Mouse (Mus musculus): ENCODE measurements at regions not wholly inside any gene's neighbourhood (a gene's known extent, or its start where the extent isn't known, plus 50 kb on each side); places are given as distances from the start of the nearest gene placed in this dataset.

DNA sequence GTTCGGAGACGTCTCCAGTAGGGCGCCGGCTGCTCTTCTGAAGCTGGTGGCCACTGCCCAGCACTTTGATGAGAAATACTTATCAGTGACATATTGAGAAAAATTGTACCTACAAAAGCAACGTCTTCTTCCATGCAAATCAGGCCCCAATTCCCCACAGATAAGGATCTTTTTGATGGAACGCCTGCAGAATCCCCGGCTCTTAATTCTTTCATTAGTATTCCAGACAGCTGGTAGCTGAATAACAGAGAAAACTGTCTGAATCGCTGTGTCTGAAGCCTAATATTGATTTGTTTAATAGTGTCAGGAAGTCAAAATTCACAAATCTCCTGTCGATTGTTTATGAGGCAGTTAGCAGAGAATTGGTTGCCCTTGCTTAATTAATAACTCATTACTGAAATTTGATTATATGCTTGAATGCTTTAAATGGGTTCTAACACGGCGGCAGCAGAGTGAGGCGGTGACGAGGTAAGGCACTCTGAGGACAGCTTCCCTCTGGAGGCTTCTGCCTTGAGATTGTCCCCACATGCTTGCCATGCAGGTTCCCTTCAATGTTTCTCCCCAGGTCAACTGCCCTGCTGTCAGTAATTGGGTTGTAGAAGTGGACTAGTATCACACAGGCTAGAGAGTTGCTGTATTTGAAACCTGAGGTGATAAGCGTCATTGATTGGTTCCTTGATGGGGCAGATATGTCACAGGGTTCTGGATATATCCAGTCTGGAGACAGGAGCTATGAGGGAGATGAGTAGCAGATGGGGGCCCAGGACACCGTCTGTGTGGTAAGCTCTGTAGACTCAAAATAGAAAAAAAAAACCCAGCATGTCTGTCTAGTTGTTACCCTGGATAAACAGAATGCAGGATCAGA is 170.4 kb downstream of the Emx2 start:
- Histone ChIP-seq H3K9me3 (replicated peaks; ENCODE audit: insufficient read depth, low read length) (no peaks in the 10 kb centered on the region), H3K9ac (ENCODE audit: control insufficient read depth, low read depth, low read length, poor library complexity, severe bottlenecking) (no peak overlapping the region), H3K27me3 (ENCODE audit: control insufficient read depth in 1 of 2, insufficient read depth in 2 of 2, low read length in 2 of 2) (peaks cover 0 to 4% of the 10 kb centered on the region in 2 experiments; a peak in 2 of 4 replicates), H3K4me3 (ENCODE audit: control insufficient read depth in 1 of 2, insufficient read depth in 1 of 2, low read depth in 2 of 2, low read length in 2 of 2) (no peak overlapping the region), H3K36me3 (ENCODE audit: control insufficient read depth in 1 of 2, insufficient read depth in 2 of 2, low read length in 2 of 2) (no peaks in the 10 kb centered on the region), H3K4me1 (ENCODE audit: control insufficient read depth in 1 of 2, insufficient read depth in 2 of 2, low read length in 2 of 2) (no peaks in the 10 kb centered on the region), H3K27ac (ENCODE audit: control insufficient read depth, low read depth, low read length) (no peak overlapping the region), H3K79me2 (ENCODE audit: control insufficient read depth, insufficient read depth, low read length, poor library complexity) (no peaks in the 10 kb centered on the region)
- TF ChIP-seq CHD1 (IDR thresholded peaks at IDR 0.05; ENCODE audit: low read depth, low read length) (no peak), NELFE (IDR thresholded peaks at IDR 0.05; ENCODE audit: low read depth, low read length) (no peak), MAFK (IDR thresholded peaks at IDR 0.05; ENCODE audit: borderline replicate concordance, low read depth, low read length) (no peak), SIN3A (IDR thresholded peaks at IDR 0.05; ENCODE audit: low read length) (no peak), RCOR1 (IDR thresholded peaks at IDR 0.05; ENCODE audit: low read depth, low read length) (no peak), EP300 (IDR thresholded peaks at IDR 0.05; ENCODE audit: low read depth in 1 of 2, low read length in 2 of 2) (no peak), MYC (IDR thresholded peaks at IDR 0.05; ENCODE audit: low read depth, low read length) (no peak), ETS1 (IDR thresholded peaks at IDR 0.05; ENCODE audit: low read depth, low read length) (no peak), TBP (IDR thresholded peaks at IDR 0.05; ENCODE audit: low read depth, low read length) (no peak), E2F4 (IDR thresholded peaks at IDR 0.05; ENCODE audit: borderline replicate concordance, low read depth, low read length) (no peak), BHLHE40 (IDR thresholded peaks at IDR 0.05; ENCODE audit: borderline replicate concordance, low read depth, low read length) (no peak), HCFC1 (IDR thresholded peaks at IDR 0.05; ENCODE audit: low read depth, low read length) (no peak), USF1 (IDR thresholded peaks at IDR 0.05; ENCODE audit: low read depth, low read length) (no peak), CTCF (IDR thresholded peaks at IDR 0.05 in 2 of 3, conservative IDR thresholded peaks at IDR 0.05 in 1 of 3; ENCODE audit: control insufficient read depth in 1 of 3, insufficient read depth in 1 of 3, low read depth in 2 of 3, low read length in 3 of 3, poor library complexity in 1 of 3, severe bottlenecking in 1 of 3) (no peak), TCF12 (IDR thresholded peaks at IDR 0.05; ENCODE audit: low read depth, low read length) (no peak), ZMIZ1 (IDR thresholded peaks at IDR 0.05; ENCODE audit: low read depth, low read length) (no peak), ZNF384 (IDR thresholded peaks at IDR 0.05; ENCODE audit: low read depth, low read length) (no peak), JUND (IDR thresholded peaks at IDR 0.05; ENCODE audit: low read depth, low read length) (no peak), MAZ (IDR thresholded peaks at IDR 0.05; ENCODE audit: low read depth, low read length) (no peak)
- no peak for DNase-seq (ENCODE audit: low read depth, low spot score)

DNA sequence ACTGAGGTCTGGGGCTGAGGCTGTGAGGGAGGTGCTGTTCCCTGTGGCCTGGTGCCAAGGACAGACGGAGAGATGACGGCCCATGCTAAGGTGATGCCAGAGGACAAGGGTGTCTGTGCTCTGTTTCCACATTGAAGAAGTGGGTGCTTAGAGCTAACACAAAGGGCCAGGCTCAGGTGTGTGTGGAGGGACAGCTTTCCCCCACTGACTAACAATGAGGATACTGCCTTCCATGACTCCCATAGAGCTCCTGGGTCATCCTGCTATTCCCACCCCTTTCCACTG is 170.9 kb downstream of the Emx2 start:
- Histone ChIP-seq H3K4me1 (ENCODE audit: control insufficient read depth in 1 of 2, insufficient read depth in 2 of 2, low read length in 2 of 2) (no peaks in the 10 kb centered on the region), H3K27me3 (ENCODE audit: control insufficient read depth in 1 of 2, insufficient read depth in 2 of 2, low read length in 2 of 2) (peaks cover 0 to 4% of the 10 kb centered on the region in 2 experiments; a peak in 2 of 4 replicates), H3K27ac (ENCODE audit: control insufficient read depth, low read depth, low read length) (no peak overlapping the region), H3K79me2 (ENCODE audit: control insufficient read depth, insufficient read depth, low read length, poor library complexity) (no peaks in the 10 kb centered on the region), H3K4me3 (ENCODE audit: control insufficient read depth in 1 of 2, insufficient read depth in 1 of 2, low read depth in 2 of 2, low read length in 2 of 2) (no peak overlapping the region), H3K36me3 (ENCODE audit: control insufficient read depth in 1 of 2, insufficient read depth in 2 of 2, low read length in 2 of 2) (no peaks in the 10 kb centered on the region), H3K9ac (ENCODE audit: control insufficient read depth, low read depth, low read length, poor library complexity, severe bottlenecking) (no peak overlapping the region), H3K9me3 (replicated peaks; ENCODE audit: insufficient read depth, low read length) (no peaks in the 10 kb centered on the region)
- TF ChIP-seq ZNF384 (IDR thresholded peaks at IDR 0.05; ENCODE audit: low read depth, low read length) (no peak), POLR2AphosphoS5 (IDR thresholded peaks at IDR 0.05; ENCODE audit: borderline replicate concordance, low read depth, low read length) (no peak), GATA1 (IDR thresholded peaks at IDR 0.05; ENCODE audit: low read depth, low read length) (no peak), EP300 (IDR thresholded peaks at IDR 0.05; ENCODE audit: low read depth in 1 of 2, low read length in 2 of 2) (no peak), E2F4 (IDR thresholded peaks at IDR 0.05; ENCODE audit: borderline replicate concordance, low read depth, low read length) (no peak), SIN3A (IDR thresholded peaks at IDR 0.05; ENCODE audit: low read length) (no peak), MAX (IDR thresholded peaks at IDR 0.05; ENCODE audit: low read length) (no peak), POLR2A (IDR thresholded peaks at IDR 0.05; ENCODE audit: control insufficient read depth in 1 of 2, insufficient read depth in 1 of 2, low read depth in 1 of 2, low read length in 2 of 2, poor library complexity in 1 of 2) (no peak), KAT2A (conservative IDR thresholded peaks at IDR 0.05; ENCODE audit: low read depth, low read length) (no peak), BHLHE40 (IDR thresholded peaks at IDR 0.05; ENCODE audit: borderline replicate concordance, low read depth, low read length) (no peak), CTCF (IDR thresholded peaks at IDR 0.05 in 2 of 3, conservative IDR thresholded peaks at IDR 0.05 in 1 of 3; ENCODE audit: control insufficient read depth in 1 of 3, insufficient read depth in 1 of 3, low read depth in 2 of 3, low read length in 3 of 3, poor library complexity in 1 of 3, severe bottlenecking in 1 of 3) (no peak), ETS1 (IDR thresholded peaks at IDR 0.05; ENCODE audit: low read depth, low read length) (no peak), SMC3 (IDR thresholded peaks at IDR 0.05; ENCODE audit: low read depth, low read length) (no peak), JUND (IDR thresholded peaks at IDR 0.05; ENCODE audit: low read depth, low read length) (no peak), NRF1 (IDR thresholded peaks at IDR 0.05; ENCODE audit: insufficient read depth, low read depth, low read length, poor library complexity, severe bottlenecking) (no peak)
- no peak for DNase-seq (ENCODE audit: low read depth, low spot score)
